Mouse (Mus musculus) adrenal gland, postnatal 14 days (tissue): ENCODE data around the gene Naa40. TPM values are rescaled to one million over a fixed set of nuclear protein-coding genes. Genes with fewer than 3 reads are reported as not detected.

ENCODE experiments used
- DNase-seq: peaks from one replicate; pipeline ENCODE4 v3.0.0; 2021; ENCODE audit warnings: mixed read lengths
- total RNA-seq: library from RNA; stranded (reverse); gene quantifications from 2 replicates; pipeline ENCODE4 v1.2.3, GENCODE M21; 2021

Gene Naa40
- total RNA-seq, 1 experiment from 2014 or later = 27.9 TPM

GRCm38 (mm10) chr19:7265478-7266191 is 24.7 kb upstream of the Naa40 start:
- no peak for DNase-seq

DNA sequence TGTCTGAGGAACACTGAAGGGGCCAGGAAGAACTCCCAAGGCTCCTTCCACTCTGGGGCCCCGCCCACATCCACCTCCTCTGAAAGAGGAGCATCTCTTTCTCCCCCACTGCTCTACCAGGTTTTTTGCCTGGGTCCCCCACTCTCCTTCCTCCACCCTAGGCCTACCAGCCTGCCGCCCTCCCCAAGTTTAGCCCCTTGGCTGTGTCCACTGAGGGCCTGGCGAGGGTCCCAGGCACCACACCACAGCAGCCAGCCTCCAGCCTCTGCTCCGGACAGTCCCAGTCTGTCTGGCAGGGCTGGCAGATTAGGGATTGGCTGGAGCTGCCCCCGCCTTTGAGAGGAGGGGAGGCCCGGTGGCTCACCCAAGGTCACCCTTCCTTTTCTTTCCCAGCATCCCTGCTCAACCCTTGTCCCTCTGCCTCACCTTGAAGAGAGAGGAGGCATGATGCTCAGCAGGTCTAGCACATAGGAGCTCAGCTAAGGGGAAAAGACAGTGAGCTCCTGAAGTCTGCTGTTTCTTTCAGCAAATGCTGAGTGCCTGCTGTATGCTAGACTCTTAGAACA is 23.9 kb upstream of the Naa40 start:
- peak; percentile 70 for DNase-seq

GRCm38 (mm10) chr19:7264088-7264765 is 23.2 kb upstream of the Naa40 start:
- peak; percentile 92 for DNase-seq

DNA sequence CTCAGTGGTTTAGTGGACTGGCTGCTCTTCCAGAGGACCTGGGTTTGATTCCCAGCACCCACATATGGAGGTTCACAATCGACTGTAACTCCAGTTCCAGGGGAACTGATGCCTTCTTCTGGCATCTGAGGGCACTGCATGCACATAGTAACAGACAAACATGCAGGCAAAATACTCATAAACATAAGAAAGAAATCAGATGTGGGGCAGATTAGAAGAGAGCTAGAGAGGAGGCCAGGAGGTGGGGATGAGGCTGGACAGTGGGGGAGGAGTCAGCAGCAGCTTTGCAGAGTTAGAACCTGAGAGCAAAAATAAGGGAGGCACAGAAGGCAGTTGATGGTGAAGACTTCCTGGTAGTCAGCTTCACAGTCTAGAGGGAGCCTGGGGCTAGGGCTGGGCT is 21.6 kb upstream of the Naa40 start:
- DNase-seq = no peak

DNA sequence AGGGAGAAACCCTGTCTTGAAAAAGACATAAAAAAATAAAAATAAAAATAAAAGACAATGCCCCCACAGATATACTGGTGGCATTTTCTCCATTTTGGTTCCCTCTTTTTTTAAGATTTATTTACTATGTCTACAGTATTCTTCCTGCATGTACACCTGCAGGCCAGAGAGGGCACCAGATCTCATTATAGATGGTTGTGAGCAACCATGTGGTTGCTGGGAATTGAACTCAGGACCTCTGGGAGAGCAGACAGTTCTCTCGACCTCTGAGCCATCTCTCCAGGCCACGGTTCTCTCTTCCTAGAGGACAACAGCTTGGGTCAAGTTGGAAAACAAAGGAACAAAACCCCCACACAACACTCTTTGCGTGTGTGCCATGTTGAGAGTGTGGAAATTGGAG is 21.0 kb upstream of the Naa40 start:
- DNase-seq = no peak

DNA sequence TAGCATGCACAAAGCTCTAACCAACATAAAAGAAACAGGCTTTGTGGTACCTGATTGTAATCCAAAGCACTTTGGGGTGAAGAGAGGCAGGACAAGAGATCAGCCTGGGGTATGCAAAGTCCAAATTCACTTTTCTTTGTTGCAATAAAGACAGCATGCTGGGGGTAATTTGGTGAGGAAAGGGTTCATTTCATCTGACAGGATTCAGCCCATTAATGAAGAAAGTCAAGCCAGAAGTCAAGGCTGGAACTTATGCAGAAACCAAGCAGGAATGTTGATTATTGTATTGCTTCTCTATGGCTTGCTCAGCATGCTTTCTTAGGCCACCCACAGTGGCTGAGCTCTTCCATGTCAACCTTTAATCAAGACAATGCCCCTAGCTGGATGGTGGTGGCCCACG is 20.5 kb upstream of the Naa40 start:
- DNase-seq = no peak

DNA sequence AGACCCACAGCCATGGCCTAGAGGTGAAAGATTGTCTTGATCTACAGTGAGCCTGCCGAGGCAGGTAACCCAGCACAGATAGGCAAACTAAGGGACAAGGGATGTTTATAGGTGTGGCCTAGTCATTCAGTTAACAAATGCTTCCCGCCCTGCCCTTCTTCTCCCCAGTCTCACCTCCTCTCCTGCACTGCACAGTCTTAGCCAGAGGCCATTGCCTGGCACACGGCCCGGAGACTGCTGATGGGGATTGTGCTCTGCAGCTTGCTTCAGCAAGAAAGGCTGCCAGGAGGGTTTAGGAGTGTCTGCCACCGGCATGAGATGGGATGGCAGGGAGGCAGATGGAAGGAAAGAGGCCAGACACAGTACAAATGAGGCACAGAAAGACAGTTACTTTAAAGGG is 16.9 kb upstream of the Naa40 start:
- DNase-seq = peak; percentile 47

- DNase-seq = no peak
Measured at GRCm38 (mm10) chr19:7246021-7246420, 5.0 kb upstream of the Naa40 start.

DNA sequence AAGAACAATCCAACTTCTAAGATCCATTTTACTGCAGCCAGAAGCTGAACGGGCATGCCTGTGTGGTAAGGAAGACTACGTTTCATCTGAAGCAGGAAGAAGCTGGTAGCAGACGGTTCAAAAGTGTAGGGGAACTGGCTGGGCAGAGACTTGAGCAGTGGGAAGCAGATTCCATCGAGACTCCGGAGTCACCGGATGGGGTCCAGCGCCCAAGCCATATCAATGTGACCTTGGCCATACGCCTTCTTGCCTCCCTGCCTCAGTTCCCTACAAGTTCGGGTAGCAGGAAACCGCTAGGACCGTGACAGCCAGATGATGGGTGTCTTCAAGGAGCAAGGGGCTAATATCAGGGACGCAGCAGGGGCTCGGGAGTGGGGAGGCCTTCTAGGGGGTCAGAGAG is 692 bp downstream of the Naa40 start:
- no peak for DNase-seq

- no peak for DNase-seq
Measured at GRCm38 (mm10) chr19:7239574-7239973, 1.4 kb downstream of the Naa40 start.

DNA sequence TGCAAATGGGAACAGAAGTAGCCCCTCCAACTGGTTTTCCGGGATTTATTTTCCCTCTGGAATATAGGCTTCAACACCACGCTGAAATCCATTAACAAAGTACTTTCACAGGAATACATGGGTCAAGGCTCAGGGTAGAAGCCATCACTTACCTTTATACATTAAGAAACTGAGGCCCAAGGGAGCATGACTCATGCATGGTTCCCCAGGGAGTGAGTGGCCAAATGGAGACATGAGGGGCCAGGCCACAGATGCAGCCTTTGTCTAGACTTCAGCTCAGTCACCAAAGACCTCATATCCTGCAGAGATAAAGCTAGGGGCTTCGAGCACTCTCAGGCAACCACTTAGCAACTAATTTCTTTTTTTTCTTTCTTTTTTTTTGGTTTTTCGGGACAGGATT is 4.2 kb downstream of the Naa40 start:
- DNase-seq = no peak

- no peak for DNase-seq
Measured at GRCm38 (mm10) chr19:7236011-7236410, 5.0 kb downstream of the Naa40 start.

DNA sequence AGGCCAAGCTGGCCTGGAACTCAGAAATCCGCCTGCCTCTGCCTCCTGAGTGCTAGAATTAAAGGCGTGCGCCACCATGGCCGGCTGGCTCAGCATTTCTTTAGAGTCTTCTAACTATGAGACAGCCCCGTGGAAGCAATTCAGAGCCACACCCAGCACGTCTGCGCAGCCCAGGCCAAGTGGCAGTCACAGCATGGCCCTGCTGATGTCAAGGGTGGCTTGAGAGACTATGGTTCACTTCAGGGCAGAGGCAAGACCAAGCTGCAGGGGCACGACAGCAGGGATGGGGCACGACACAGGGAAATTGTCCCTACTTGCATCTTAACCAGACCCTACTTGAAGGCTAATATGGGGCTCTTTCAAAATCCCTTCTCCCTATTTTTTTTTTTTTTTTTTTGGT is 5.5 kb downstream of the Naa40 start:
- no peak for DNase-seq

- peak; percentile 90 for DNase-seq
Measured at GRCm38 (mm10) chr19:7234537-7235221, 6.3 kb downstream of the Naa40 start.

DNA sequence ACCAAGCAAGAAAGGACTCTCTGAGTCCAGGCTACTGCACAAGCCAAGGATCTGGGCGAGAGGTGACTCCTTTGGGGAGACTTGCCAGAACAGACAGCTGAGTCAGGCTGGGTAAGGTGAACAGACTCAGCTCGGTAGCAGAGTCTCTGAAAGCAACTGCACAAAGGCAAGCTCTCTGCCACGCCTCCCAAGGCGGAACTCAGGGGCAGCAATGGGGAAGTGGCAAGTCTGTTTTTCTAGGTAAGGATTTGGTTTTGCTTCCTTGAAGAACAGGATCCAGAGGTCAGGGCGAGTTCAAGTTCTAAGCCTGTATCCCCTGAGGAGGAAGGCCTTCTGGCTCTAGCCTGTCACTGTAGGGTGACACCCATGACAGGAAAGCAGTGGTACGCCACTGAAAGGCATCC is 14.5 kb downstream of the Naa40 start:
- DNase-seq = peak; percentile 42

GRCm38 (mm10) chr19:7225096-7225690 is 15.8 kb downstream of the Naa40 start:
- no peak for DNase-seq

GRCm38 (mm10) chr19:7224253-7224652 is 16.7 kb downstream of the Naa40 start:
- DNase-seq = no peak

GRCm38 (mm10) chr19:7223488-7223887 is 17.5 kb downstream of the Naa40 start:
- no peak for DNase-seq

DNA sequence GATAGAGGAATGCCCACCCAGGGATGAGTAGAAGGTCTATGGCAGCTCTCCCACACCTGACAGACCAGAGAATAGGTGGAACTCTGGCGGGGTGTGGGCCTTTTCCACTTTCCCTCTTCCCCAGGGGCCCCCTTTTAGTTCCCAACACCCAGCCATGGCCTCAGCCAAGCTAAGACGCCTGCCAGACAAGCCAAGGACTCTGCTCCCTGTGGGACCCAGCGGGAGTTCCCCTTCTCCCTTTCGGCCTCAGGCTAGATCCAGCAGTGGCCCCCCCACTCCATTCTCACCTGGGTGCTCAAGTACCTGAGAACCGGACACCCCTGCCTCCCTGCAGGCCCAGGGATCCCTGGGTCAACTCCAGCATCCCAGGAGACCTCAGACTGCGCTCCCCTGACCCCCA is 18.8 kb downstream of the Naa40 start:
- DNase-seq = peak; percentile 64

DNA sequence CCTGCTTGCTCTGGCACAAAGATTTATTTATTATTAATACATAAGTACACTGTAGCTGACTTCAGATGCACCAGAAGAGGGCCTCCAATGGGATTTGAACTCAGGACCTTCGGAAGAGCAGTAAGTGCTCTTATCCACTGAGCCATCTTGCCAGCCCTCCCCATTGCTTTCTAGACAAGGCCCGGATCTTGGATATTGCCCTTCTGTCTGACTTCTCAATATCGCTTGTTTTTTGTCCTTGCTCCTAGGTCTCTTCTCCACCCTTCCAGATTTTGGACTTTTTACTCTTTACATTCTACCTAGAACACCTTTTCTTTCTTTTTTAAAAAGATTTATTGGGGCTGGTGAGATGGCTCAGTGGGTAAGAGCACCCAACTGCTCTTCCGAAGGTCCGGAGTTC is 22.2 kb downstream of the Naa40 start:
- DNase-seq = no peak

DNA sequence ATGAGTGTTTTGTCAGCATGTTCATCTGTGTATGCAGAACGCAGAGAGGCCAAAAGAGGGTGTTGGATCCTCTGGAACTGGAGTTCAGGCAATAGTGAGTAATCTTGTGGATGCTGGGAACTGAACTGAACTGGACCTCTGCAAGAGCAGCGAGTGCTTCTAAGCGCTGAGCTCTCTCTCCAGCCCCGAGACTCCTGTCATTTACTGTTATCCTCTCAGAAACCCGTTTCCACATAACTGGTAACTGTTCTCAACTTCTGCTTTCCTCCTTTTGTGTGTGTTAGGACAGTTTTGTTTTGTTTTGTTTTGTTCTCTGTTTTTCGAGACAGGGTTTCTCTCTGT is 23.1 kb downstream of the Naa40 start:
- DNase-seq = no peak

DNA sequence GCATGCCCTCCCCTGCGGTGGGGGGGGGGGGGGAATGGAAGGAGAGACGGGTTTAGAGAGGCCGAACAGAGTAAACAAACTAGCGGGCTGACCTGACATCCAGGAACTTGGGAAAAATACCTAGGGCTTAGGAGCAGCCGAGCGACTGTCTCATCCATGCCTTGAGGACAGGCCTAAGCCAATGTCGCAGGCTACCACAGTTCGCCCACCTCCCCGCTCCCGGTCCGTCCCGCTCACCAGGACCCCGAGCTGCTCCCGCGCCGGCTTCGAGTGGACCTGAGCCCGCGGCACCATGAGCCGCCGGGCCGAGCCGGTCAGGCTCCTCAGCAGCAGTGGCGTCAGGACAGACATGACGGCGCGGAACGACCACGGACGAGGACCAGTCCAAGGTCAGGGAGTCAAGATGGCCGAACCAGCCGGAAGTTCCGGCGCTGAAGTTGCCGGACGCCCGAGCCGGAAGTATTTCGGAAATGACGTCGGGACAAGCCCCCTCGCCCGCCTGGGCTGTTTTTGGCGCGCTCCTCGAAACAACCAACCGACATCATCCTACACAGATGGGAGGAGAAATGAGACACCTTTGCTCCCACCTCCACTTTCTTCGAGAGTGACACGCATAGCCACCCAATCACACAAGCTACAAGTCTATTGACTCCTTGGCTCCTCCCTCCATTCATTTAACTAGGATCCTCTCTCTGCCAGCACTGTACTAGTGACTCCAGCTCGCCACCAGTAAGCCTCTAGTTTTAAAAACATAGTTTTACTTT is 23.6 kb downstream of the Naa40 start, which contains the start of gene Cox8a:
Gene Cox8a (minus strand): TSS at position 455 of the 764 bp plus-strand sequence.
- peak; percentile 98 for DNase-seq
